Mouse (Mus musculus): ENCODE measurements around the gene Hlx.

Hlx gene

GRCm38 (mm10) chr1:184733300-184734066 lies 1.1 kb upstream of the Hlx start:
- DNase-seq (ENCODE audit: low read depth, low spot score), result no peak

- DNase-seq (ENCODE audit: low read depth, low spot score), result peak; percentile 55
Measured at GRCm38 (mm10) chr1:184731644-184732545, 524 bp downstream of the Hlx start.

- no peak for DNase-seq (ENCODE audit: low read depth, low spot score)
Measured at GRCm38 (mm10) chr1:184731091-184731640, 1.3 kb downstream of the Hlx start.

- no peak for DNase-seq (ENCODE audit: low read depth, low spot score)
Measured at GRCm38 (mm10) chr1:184730453-184731013, 1.9 kb downstream of the Hlx start.

- DNase-seq (ENCODE audit: low read depth, low spot score), result no peak
Measured at GRCm38 (mm10) chr1:184729357-184730140, 2.9 kb downstream of the Hlx start.

- no peak for DNase-seq (ENCODE audit: low read depth, low spot score)
Measured at GRCm38 (mm10) chr1:184728561-184729115, 3.8 kb downstream of the Hlx start.

GRCm38 (mm10) chr1:184727401-184728265 lies 4.8 kb downstream of the Hlx start:
- DNase-seq (ENCODE audit: low read depth, low spot score), result no peak

- no peak for DNase-seq (ENCODE audit: low read depth, low spot score)
Measured at GRCm38 (mm10) chr1:184726576-184727300, 5.7 kb downstream of the Hlx start.

GRCm38 (mm10) chr1:184725318-184725790 lies 7.1 kb downstream of the Hlx start:
- no peak for DNase-seq (ENCODE audit: low read depth, low spot score)

- no peak for DNase-seq (ENCODE audit: low read depth, low spot score)
Measured at GRCm38 (mm10) chr1:184724551-184725317, 7.7 kb downstream of the Hlx start.

- DNase-seq (ENCODE audit: low read depth, low spot score), result no peak
Measured at GRCm38 (mm10) chr1:184723899-184724298, 8.5 kb downstream of the Hlx start.

- no peak for DNase-seq (ENCODE audit: low read depth, low spot score)
Measured at GRCm38 (mm10) chr1:184721121-184721520, 11.3 kb downstream of the Hlx start.

GRCm38 (mm10) chr1:184720162-184721025 lies 12.0 kb downstream of the Hlx start:
- DNase-seq (ENCODE audit: low read depth, low spot score), result no peak

- no peak for DNase-seq (ENCODE audit: low read depth, low spot score)
Measured at GRCm38 (mm10) chr1:184718261-184719120, 13.9 kb downstream of the Hlx start.

GRCm38 (mm10) chr1:184717691-184718200 lies 14.7 kb downstream of the Hlx start:
- no peak for DNase-seq (ENCODE audit: low read depth, low spot score)

- DNase-seq (ENCODE audit: low read depth, low spot score), result no peak
Measured at GRCm38 (mm10) chr1:184717016-184717568, 15.3 kb downstream of the Hlx start.
